Mouse (Mus musculus) urinary bladder, postnatal 36 days (tissue): ENCODE measurements around the gene Ankrd31.
"Not testable (repeated sequence)": the region's sequence is repeated elsewhere in the genome, so short reads cannot be mapped to it uniquely, and the experiment has no call there.

Experiments used
- DNase-seq, 2 experiments: peaks; one replicate each; pipeline ENCODE4 v3.0.0; 2022; ENCODE audit warnings: low spot score in 2 of 2, mixed read lengths in 1 of 2

Gene Ankrd31

GRCm38 (mm10) chr13:96748109-96748845, at the start of gene Ankrd31:
TSS of gene Ankrd31 (plus strand) at chr13:96748272.
- DNase-seq = no peak

- DNase-seq = no peak
Measured at GRCm38 (mm10) chr13:96702567-96703278, 45.3 kb upstream of the Ankrd31 start.

- DNase-seq = no peak
Measured at GRCm38 (mm10) chr13:96709269-96710233, 38.5 kb upstream of the Ankrd31 start.

- no peak for DNase-seq
Measured at GRCm38 (mm10) chr13:96716311-96716710, 31.8 kb upstream of the Ankrd31 start.

GRCm38 (mm10) chr13:96717821-96718220, 30.3 kb upstream of the Ankrd31 start:
- DNase-seq = no peak

GRCm38 (mm10) chr13:96720003-96720402, 28.1 kb upstream of the Ankrd31 start:
- DNase-seq = no peak

GRCm38 (mm10) chr13:96728289-96728688, 19.8 kb upstream of the Ankrd31 start:
- no peak for DNase-seq

- no peak for DNase-seq
Measured at GRCm38 (mm10) chr13:96729146-96729545, 18.9 kb upstream of the Ankrd31 start.

- no peak for DNase-seq
Measured at GRCm38 (mm10) chr13:96730116-96730515, 18.0 kb upstream of the Ankrd31 start.

- no peak for DNase-seq
Measured at GRCm38 (mm10) chr13:96735175-96735574, 12.9 kb upstream of the Ankrd31 start.

- DNase-seq = no peak
Measured at GRCm38 (mm10) chr13:96740159-96740558, 7.9 kb upstream of the Ankrd31 start.

- DNase-seq = no peak
Measured at GRCm38 (mm10) chr13:96742871-96743270, 5.2 kb upstream of the Ankrd31 start.

GRCm38 (mm10) chr13:96746055-96746454, 2.0 kb upstream of the Ankrd31 start:
- no peak for DNase-seq

GRCm38 (mm10) chr13:96749859-96750258, 1.8 kb downstream of the Ankrd31 start:
- no peak for DNase-seq

- DNase-seq = no peak
Measured at GRCm38 (mm10) chr13:96760848-96761247, 12.8 kb downstream of the Ankrd31 start.

GRCm38 (mm10) chr13:96786071-96786470, 38.0 kb downstream of the Ankrd31 start:
- DNase-seq = not testable (repeated sequence)

- DNase-seq = no peak
Measured at GRCm38 (mm10) chr13:96793451-96793850, 45.4 kb downstream of the Ankrd31 start.

GRCm38 (mm10) chr13:96795301-96795700, 47.2 kb downstream of the Ankrd31 start:
- no peak for DNase-seq

GRCm38 (mm10) chr13:96797500-96797899, 49.4 kb downstream of the Ankrd31 start:
- DNase-seq = no peak

GRCm38 (mm10) chr13:96849752-96850151, 101.7 kb downstream of the Ankrd31 start:
- no peak for DNase-seq

- no peak for DNase-seq
Measured at GRCm38 (mm10) chr13:96852133-96852532, 104.1 kb downstream of the Ankrd31 start.

GRCm38 (mm10) chr13:96853256-96853655, 105.2 kb downstream of the Ankrd31 start:
- no peak for DNase-seq
